Mouse (Mus musculus) hindbrain, embryonic 14.5 days (tissue): ENCODE data around the gene Slc6a6. TPM values are rescaled to one million over a fixed set of nuclear protein-coding genes. Genes with fewer than 3 reads are reported as not detected.
A peak's percentile ranks its signal among the peaks of the same experiment; 100 is the strongest.

Experiments
- ATAC-seq: fragments of 200-750 bp; cut with Nextera tagmentation; 2 replicates; pipeline ENCODE4 v1.8.0; 2017; ENCODE audit warnings: moderate number of reproducible peaks, mild to moderate bottlenecking, moderate TSS enrichment, moderate library complexity; ENCODE audit not compliant: low FRiP score
- DNase-seq: peaks from one replicate; pipeline ENCODE4 v3.0.0-alpha.2; 2015; ENCODE audit warnings: low spot score
- H3K27ac ChIP-seq: fragments of 300-500 bp; sonication (generic); 2 replicates; pipeline ENCODE4 v1.5.1; 2014; ENCODE audit warnings: mild to moderate bottlenecking, moderate library complexity
- H3K27me3 ChIP-seq: fragments of 300-500 bp; sonication (generic); 2 replicates; pipeline ENCODE4 v1.6.1; 2014; ENCODE audit warnings: mild to moderate bottlenecking, low read length, mixed read lengths; ENCODE audit not compliant: control insufficient read depth, insufficient read depth
- H3K36me3 ChIP-seq: fragments of 300-500 bp; sonication (generic); replicated peaks from 2 replicates; pipeline ENCODE4 v1.6.1; 2014; ENCODE audit not compliant: control insufficient read depth, insufficient read depth
- H3K4me1 ChIP-seq: fragments of 300-500 bp; sonication (generic); replicated peaks from 2 replicates; pipeline ENCODE4 v1.6.1; 2014; ENCODE audit warnings: antibody characterized with exemption, low read length, mixed read lengths; ENCODE audit not compliant: control insufficient read depth, insufficient read depth
- H3K4me2 ChIP-seq: fragments of 300-500 bp; sonication (generic); replicated peaks from 2 replicates; pipeline ENCODE4 v1.6.1; 2014; ENCODE audit warnings: mild to moderate bottlenecking, moderate library complexity
- H3K4me3 ChIP-seq: fragments of 300-500 bp; sonication (generic); replicated peaks from 2 replicates; pipeline ENCODE4 v1.5.1; 2014; ENCODE audit warnings: mild to moderate bottlenecking, low read length
- H3K9ac ChIP-seq: fragments of 300-500 bp; sonication (generic); 2 replicates; pipeline ENCODE4 v1.6.1; 2014
- H3K9me3 ChIP-seq: fragments of 300-500 bp; sonication (generic); 2 replicates; pipeline ENCODE4 v1.6.1; 2016; ENCODE audit warnings: low read length; ENCODE audit not compliant: control insufficient read depth
- WGBS: fragments of 180-500 bp; shearing (Covaris S2); extraction: QIAGEN DNeasy Blood & Tissue Kit; methylation state at CpG from one replicate; pipeline ENCODE4 v1.1.7; 2014; 5-methylcytosine and 5-hydroxymethylcytosine counted together
- polyA plus RNA-seq: library from polyadenylated mRNA; unstranded; fragments of >200 nt; fragmentation: Nextera tagmentation; extraction: Ambion mirVana; gene quantifications from 2 replicates; pipeline ENCODE4 v1.2.1, GENCODE M21; 2014

The Slc6a6 gene
- polyA plus RNA-seq, 1 experiment from 2014 or later = 98.5 TPM

GRCm38 (mm10) chr6:91720588-91721214 lies 36.8 kb downstream of the Slc6a6 start:
- no peak for DNase-seq
- Histone ChIP-seq H3K36me3 (peaks cover 28% of the 10 kb centered on the region), H3K4me1 (peaks cover 40% of the 10 kb centered on the region), H3K27me3 (no peaks in the 10 kb centered on the region), H3K4me3 (no peak overlapping the region), H3K27ac (peak overlapping the region; percentile 81), H3K9me3 (no peaks in the 10 kb centered on the region), H3K4me2 (peak overlapping the region; percentile 33), H3K9ac (peak overlapping the region; percentile 24)
- peak; percentile 10 for ATAC-seq
- 32% methylated on average over 4 of the region's 4 CpGs for WGBS

- Histone ChIP-seq H3K36me3 (peaks cover 33% of the 10 kb centered on the region), H3K4me1 (peaks cover 40% of the 10 kb centered on the region), H3K9me3 (no peaks in the 10 kb centered on the region), H3K4me2 (no peak overlapping the region), H3K27ac (peak overlapping the region; percentile 40), H3K9ac (no peak overlapping the region), H3K4me3 (no peak overlapping the region), H3K27me3 (no peaks in the 10 kb centered on the region)
- ATAC-seq (no peak), DNase-seq (no peak)
- WGBS = 21% methylated on average over 12 of the region's 12 CpGs
These were observed 37.4 kb downstream of the Slc6a6 start for GRCm38 (mm10) chr6:91721215-91721701.

GRCm38 (mm10) chr6:91727361-91727760 lies 43.5 kb downstream of the Slc6a6 start:
- Histone ChIP-seq H3K36me3 (peaks cover 81% of the 10 kb centered on the region), H3K4me1 (peaks cover 30% of the 10 kb centered on the region), H3K27ac (no peak overlapping the region), H3K27me3 (no peaks in the 10 kb centered on the region), H3K4me3 (no peak overlapping the region), H3K9ac (no peak overlapping the region), H3K4me2 (no peak overlapping the region), H3K9me3 (no peaks in the 10 kb centered on the region)
- DNase-seq (no peak), ATAC-seq (no peak)
- WGBS = 82% methylated on average over 1 of the region's 1 CpGs

- peaks cover 30% of the 10 kb centered on the region for H3K4me1 ChIP-seq
- no peaks in the 10 kb centered on the region for H3K9me3 ChIP-seq
- H3K36me3 ChIP-seq = peaks cover 80% of the 10 kb centered on the region
- H3K27me3 ChIP-seq = no peaks in the 10 kb centered on the region
- H3K4me3 ChIP-seq = no peak overlapping the region
- 28% methylated on average over 6 of the region's 6 CpGs for WGBS
- peak overlapping the region; percentile 31; the same call in 1 of the 2 replicates for H3K9ac ChIP-seq
- no peak; the same call in 1 of the 2 replicates for ATAC-seq
- no peak overlapping the region for H3K4me2 ChIP-seq
- no peak for DNase-seq
- H3K27ac ChIP-seq = peak overlapping the region; percentile 81
These were observed 45.2 kb downstream of the Slc6a6 start for GRCm38 (mm10) chr6:91728939-91729619.

- no peaks in the 10 kb centered on the region for H3K27me3 ChIP-seq
- no peak overlapping the region for H3K4me3 ChIP-seq
- 3% methylated on average over 12 of the region's 12 CpGs for WGBS
- no peak overlapping the region for H3K4me2 ChIP-seq
- DNase-seq = peak; percentile 70
- peak overlapping the region; percentile 31; the same call in 1 of the 2 replicates for H3K9ac ChIP-seq
- peak; percentile 59; the same call in 1 of the 2 replicates for ATAC-seq
- no peaks in the 10 kb centered on the region for H3K9me3 ChIP-seq
- H3K36me3 ChIP-seq = peaks cover 79% of the 10 kb centered on the region
- H3K4me1 ChIP-seq = peaks cover 30% of the 10 kb centered on the region
- peak overlapping the region; percentile 81 for H3K27ac ChIP-seq
These were observed 45.8 kb downstream of the Slc6a6 start for GRCm38 (mm10) chr6:91729677-91730127.

- Histone ChIP-seq H3K4me2 (no peak overlapping the region), H3K9ac (no peak overlapping the region), H3K27ac (peak overlapping the region; percentile 35; the same call in 1 of the 2 replicates), H3K27me3 (no peaks in the 10 kb centered on the region), H3K9me3 (no peaks in the 10 kb centered on the region), H3K36me3 (peaks cover 80% of the 10 kb centered on the region), H3K4me3 (no peak overlapping the region), H3K4me1 (peaks cover 30% of the 10 kb centered on the region)
- peak; percentile 70 for ATAC-seq
- WGBS = 56% methylated on average over 11 of the region's 11 CpGs
- peak; percentile 68 for DNase-seq
These were observed 48.3 kb downstream of the Slc6a6 start for GRCm38 (mm10) chr6:91732138-91732537.

GRCm38 (mm10) chr6:91736471-91736870 lies 52.6 kb downstream of the Slc6a6 start:
- no peaks in the 10 kb centered on the region for H3K4me1 ChIP-seq
- H3K9me3 ChIP-seq = no peaks in the 10 kb centered on the region
- H3K4me2 ChIP-seq = no peak overlapping the region
- ATAC-seq = no peak; the same call in 1 of the 2 replicates
- peaks cover 86% of the 10 kb centered on the region for H3K36me3 ChIP-seq
- no peak for DNase-seq
- 48% methylated on average over 5 of the region's 5 CpGs for WGBS
- H3K27ac ChIP-seq = no peak overlapping the region
- no peak overlapping the region for H3K4me3 ChIP-seq
- H3K27me3 ChIP-seq = no peaks in the 10 kb centered on the region
- no peak overlapping the region for H3K9ac ChIP-seq

- Histone ChIP-seq H3K27ac (no peak overlapping the region), H3K36me3 (peaks cover 90% of the 10 kb centered on the region), H3K4me3 (no peak overlapping the region), H3K9me3 (no peaks in the 10 kb centered on the region), H3K4me2 (no peak overlapping the region), H3K4me1 (no peaks in the 10 kb centered on the region), H3K27me3 (no peaks in the 10 kb centered on the region), H3K9ac (no peak overlapping the region)
- ATAC-seq (no peak), DNase-seq (no peak)
- 85% methylated on average over 7 of the region's 7 CpGs for WGBS
These were observed 53.6 kb downstream of the Slc6a6 start for GRCm38 (mm10) chr6:91737451-91737850.

GRCm38 (mm10) chr6:91738058-91738457 lies 54.2 kb downstream of the Slc6a6 start:
- H3K4me2 ChIP-seq = no peak overlapping the region
- DNase-seq = no peak
- no peaks in the 10 kb centered on the region for H3K27me3 ChIP-seq
- peaks cover 94% of the 10 kb centered on the region for H3K36me3 ChIP-seq
- H3K4me3 ChIP-seq = no peak overlapping the region
- no peak overlapping the region for H3K27ac ChIP-seq
- H3K4me1 ChIP-seq = no peaks in the 10 kb centered on the region
- ATAC-seq = no peak
- WGBS = 22% methylated on average over 5 of the region's 5 CpGs
- H3K9me3 ChIP-seq = no peaks in the 10 kb centered on the region
- no peak overlapping the region for H3K9ac ChIP-seq
